Mouse (Mus musculus): ENCODE measurements around the gene Nphp4.

GRCm38 (mm10) chr4:152435255-152435654 is 41.3 kb upstream of the Nphp4 start:
- TF ChIP-seq CTCF (IDR thresholded peaks at IDR 0.05), result peak; percentile 68
- TF ChIP-seq EP300 (IDR thresholded peaks at IDR 0.05; ENCODE audit: insufficient read depth, low read depth, low read length), result no peak

Data from heart, adult 2 months (tissue).